Mouse (Mus musculus) testis, adult 2 months (tissue): Measurements from ENCODE around the gene Zdhhc7.

ENCODE experiments used
- CTCF ChIP-seq: fragments of 200-500 bp; IDR thresholded peaks from 2 replicates; pipeline ENCODE4 v1.5.1; 2012; ENCODE audit warnings: low read depth, mild to moderate bottlenecking, inconsistent platforms, low read length, moderate library complexity; ENCODE audit not compliant: control insufficient read depth, insufficient read depth, insufficient replicate concordance
- POLR2A ChIP-seq: fragments of 200-500 bp; IDR thresholded peaks from 2 replicates; pipeline ENCODE4 v1.6.1; 2012; ENCODE audit warnings: low read depth, mild to moderate bottlenecking, inconsistent platforms, low read length, moderate library complexity; ENCODE audit not compliant: control insufficient read depth

- TF ChIP-seq CTCF (0 out of 2 replicates have a peak, but pooled peaks have one; percentile 4), POLR2A (no peak)
Observed at GRCm38 (mm10) chr8:120133169-120133568, 31.9 kb upstream of the Zdhhc7 start.
